Mouse (Mus musculus) liver, embryonic 14.5 days (tissue): ENCODE data around the gene Crtc2. TPM values are rescaled to one million over a fixed set of nuclear protein-coding genes. Genes with fewer than 3 reads are reported as not detected.

ENCODE experiments used
- ATAC-seq: fragments of 200-750 bp; cut with Nextera tagmentation; 2 replicates; pipeline ENCODE4 v1.8.0; 2017; ENCODE audit warnings: moderate number of reproducible peaks, mild to moderate bottlenecking, moderate library complexity; ENCODE audit not compliant: insufficient read depth
- DNase-seq, 3 experiments: peaks; one replicate each; pipeline ENCODE4 v3.0.0-alpha.2; 2012 to 2013; ENCODE audit warnings: low read depth in 3 of 3, low spot score in 3 of 3
- H3K27ac ChIP-seq: fragments of 300-500 bp; sonication (generic); 2 replicates; pipeline ENCODE4 v1.5.1; 2014; ENCODE audit warnings: moderate library complexity, mild to moderate bottlenecking, control low read depth, inconsistent platforms
- H3K27me3 ChIP-seq: fragments of 300-500 bp; sonication (generic); 2 replicates; pipeline ENCODE4 v1.6.1; 2014; ENCODE audit warnings: mild to moderate bottlenecking, low read length, moderate library complexity; ENCODE audit not compliant: control insufficient read depth, insufficient read depth
- H3K36me3 ChIP-seq: fragments of 300-500 bp; sonication (generic); replicated peaks from 2 replicates; pipeline ENCODE4 v1.6.1; 2014; ENCODE audit warnings: low read depth; ENCODE audit not compliant: control insufficient read depth, insufficient read depth
- H3K4me1 ChIP-seq, 2 experiments: fragments of 200-500 bp in 1 of 2; fragments of 300-500 bp in 1 of 2; sonication (generic) in 1 of 2; replicated peaks; 2 replicates each; pipeline ENCODE4 v1.6.1; 2012 to 2014; ENCODE audit warnings: antibody characterized with exemption in 1 of 2, inconsistent platforms in 1 of 2, low read length in 1 of 2; ENCODE audit not compliant: control insufficient read depth in 2 of 2, insufficient read depth in 2 of 2
- H3K4me2 ChIP-seq: fragments of 300-500 bp; sonication (generic); 2 replicates; pipeline ENCODE4 v1.6.1; 2014; ENCODE audit warnings: low read depth, mild to moderate bottlenecking, control low read depth, moderate library complexity
- H3K4me3 ChIP-seq, 2 experiments: fragments of 200-500 bp in 1 of 2; fragments of 300-500 bp in 1 of 2; sonication (generic) in 1 of 2; 2 replicates each; pipeline ENCODE4 v1.5.1; 2012 to 2014; ENCODE audit warnings: low read depth in 2 of 2, low read length in 2 of 2, mild to moderate bottlenecking in 2 of 2, control low read depth in 1 of 2, inconsistent platforms in 1 of 2, moderate library complexity in 1 of 2; ENCODE audit not compliant: insufficient read depth in 1 of 2
- H3K9ac ChIP-seq: fragments of 300-500 bp; sonication (generic); replicated peaks from 2 replicates; pipeline ENCODE4 v1.6.1; 2014; ENCODE audit warnings: mild to moderate bottlenecking, control low read depth, moderate library complexity
- H3K9me3 ChIP-seq: fragments of 300-500 bp; sonication (generic); 2 replicates; pipeline ENCODE4 v1.6.1; 2016; ENCODE audit warnings: low read length, mixed read lengths; ENCODE audit not compliant: control insufficient read depth
- CTCF ChIP-seq: IDR thresholded peaks from 2 replicates; pipeline ENCODE4 v1.5.1; 2016; ENCODE audit warnings: antibody characterized with exemption, low read depth, control low read depth
- EP300 ChIP-seq: IDR thresholded peaks from 2 replicates; pipeline ENCODE4 v1.6.1; 2016; ENCODE audit warnings: antibody characterized with exemption, low read depth
- WGBS: fragments of 180-500 bp; shearing (Covaris S2); extraction: QIAGEN DNeasy Blood & Tissue Kit; methylation state at CpG from one replicate; pipeline ENCODE4 v1.1.7; 2014; ENCODE audit not compliant: insufficient replicate concordance; 5-methylcytosine and 5-hydroxymethylcytosine counted together
- polyA plus RNA-seq, 2 experiments: library from polyadenylated mRNA; depleted of rRNA in 1 of 2; stranded (reverse) in 1 of 2; unstranded in 1 of 2; fragments of >200 nt; fragmentation: Nextera tagmentation in 1 of 2; extraction: Ambion mirVana in 1 of 2; gene quantifications; 2 replicates each; pipeline versions ENCODE4 v1.2.1 to v1.2.3; 2012 to 2014

Crtc2 gene
- 7.6 and 8.9 TPM in 2 replicates for polyA plus RNA-seq (2012; rRNA removed)
- polyA plus RNA-seq (2014; fragmentation: Nextera tagmentation; extraction: Ambion mirVana): 3.2 TPM in 2 replicates

- under 1% methylated on average over 40 of the region's 40 CpGs for WGBS
- Histone ChIP-seq H3K4me2 (peak within 1 kb of the TSS; percentile 82), H3K9ac (peak within 1 kb of the TSS; percentile 86), H3K4me3 (peak within 1 kb of the TSS; percentile 89 to 98), H3K27me3 (no peaks in the 10 kb centered on the region), H3K4me1 (peaks cover 5 to 7% of the 10 kb centered on the region in 2 experiments; a peak in 3 of 4 replicates), H3K9me3 (no peaks in the 10 kb centered on the region), H3K36me3 (peaks cover 2% of the 10 kb centered on the region), H3K27ac (peak within 1 kb of the TSS; percentile 64)
- peak; percentile 91 to 93 (median 93) for DNase-seq
- peak; percentile 99 for ATAC-seq
- TF ChIP-seq EP300: no peak
- no peak for TF ChIP-seq CTCF
Measured at GRCm38 (mm10) chr3:90253653-90254418, at the start of gene Crtc2. Gene Crtc2, plus strand, starts transcription at chr3:90254163.

GRCm38 (mm10) chr3:90204582-90204981 lies 49.4 kb upstream of the Crtc2 start:
- no peak for DNase-seq
- Histone ChIP-seq H3K4me2 (no peak overlapping the region), H3K4me1 (no peaks in the 10 kb centered on the region), H3K36me3 (peaks cover 20% of the 10 kb centered on the region), H3K9ac (no peak overlapping the region), H3K4me3 (no peak overlapping the region), H3K9me3 (no peaks in the 10 kb centered on the region), H3K27ac (no peak overlapping the region), H3K27me3 (no peaks in the 10 kb centered on the region)
- TF ChIP-seq EP300 (no peak), CTCF (no peak)
- ATAC-seq: no peak
- 86% methylated on average over 2 of the region's 2 CpGs for WGBS

GRCm38 (mm10) chr3:90208662-90209061 lies 45.3 kb upstream of the Crtc2 start:
- no peak overlapping the region for H3K4me3 ChIP-seq
- H3K27me3 ChIP-seq: no peaks in the 10 kb centered on the region
- no peak overlapping the region for H3K9ac ChIP-seq
- H3K4me2 ChIP-seq: no peak overlapping the region
- DNase-seq: no peak
- no peak for ATAC-seq
- H3K36me3 ChIP-seq: peaks cover 52% of the 10 kb centered on the region
- H3K27ac ChIP-seq: no peak overlapping the region
- peaks cover 15 to 19% of the 10 kb centered on the region in 2 experiments for H3K4me1 ChIP-seq
- no peak for TF ChIP-seq EP300
- TF ChIP-seq CTCF: no peak
- no peaks in the 10 kb centered on the region for H3K9me3 ChIP-seq
- WGBS: 86% methylated on average over 2 of the region's 2 CpGs

GRCm38 (mm10) chr3:90209908-90210566 lies 43.9 kb upstream of the Crtc2 start:
- no peak overlapping the region for H3K9ac ChIP-seq
- no peak overlapping the region for H3K27ac ChIP-seq
- 85% methylated on average over 5 of the region's 5 CpGs for WGBS
- H3K4me1 ChIP-seq: peaks cover 20 to 26% of the 10 kb centered on the region in 2 experiments
- no peaks in the 10 kb centered on the region for H3K27me3 ChIP-seq
- H3K4me2 ChIP-seq: no peak overlapping the region
- no peak for TF ChIP-seq EP300
- no peak for TF ChIP-seq CTCF
- H3K36me3 ChIP-seq: peaks cover 52% of the 10 kb centered on the region
- no peak overlapping the region for H3K4me3 ChIP-seq
- DNase-seq: no peak
- H3K9me3 ChIP-seq: no peaks in the 10 kb centered on the region
- ATAC-seq: no peak
